Mouse (Mus musculus) mouse embryonic stem cell (cell line): ENCODE data around the gene Slc22a13.

ENCODE experiments used
- in situ Hi-C, 2 experiments: fragments of 300-500 bp; cut with MboI; formaldehyde crosslinking; loops; 1 replicate in 1 of 2; 3 replicates in 1 of 2; pipeline ENCODE4 v1.14.3; 2019 to 2020; ENCODE audit warnings: low sequenced_read_pairs in 2 of 2, low pct_unique_long_range_greater_than_20kb in 1 of 2, mixed read lengths in 1 of 2; ENCODE audit not compliant: unreplicated experiment in 1 of 2

The Slc22a13 gene

DNA sequence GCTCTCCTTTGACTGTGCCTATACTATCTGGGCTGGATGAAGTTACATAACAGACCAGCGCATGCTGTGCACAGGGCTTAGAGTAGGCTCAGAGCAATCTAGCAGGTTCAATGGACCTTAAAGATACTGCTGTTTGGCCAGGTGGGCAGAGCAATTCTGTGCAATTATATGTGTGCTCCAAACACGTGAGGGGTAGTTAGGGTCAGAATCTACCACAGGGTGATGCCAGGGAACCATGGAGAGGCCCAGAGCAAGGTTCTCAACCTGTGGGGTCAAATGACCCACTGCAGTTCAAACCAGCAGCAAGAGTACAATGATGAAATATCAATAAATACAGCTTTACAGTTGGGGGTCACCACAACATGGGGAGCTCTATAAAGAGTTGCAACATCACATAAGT, 2.2 kb downstream of the Slc22a13 start:
- in situ Hi-C loops, result no loop called here

GRCm38 (mm10) chr9:119205756-119206155, 3.1 kb downstream of the Slc22a13 start:
- in situ Hi-C loops, result no loop called here

DNA sequence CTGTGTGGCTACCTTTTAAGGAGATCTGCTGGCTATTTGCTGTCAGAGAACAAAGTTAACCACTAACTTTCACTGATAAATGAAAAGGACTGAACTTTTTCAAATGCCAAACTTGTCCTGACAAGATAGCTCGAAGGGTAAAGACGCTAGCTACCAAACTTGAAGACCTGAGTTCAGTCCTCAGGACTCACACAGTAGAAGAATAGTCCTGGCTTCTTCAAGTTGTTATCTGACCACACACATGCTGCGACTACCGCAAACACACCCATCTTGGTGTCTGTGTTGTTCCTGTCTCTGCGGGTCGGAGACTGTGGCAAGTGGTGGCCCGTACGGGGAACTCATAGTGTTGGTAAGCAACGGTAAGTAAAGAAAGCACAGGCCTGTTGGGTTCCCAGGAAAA, 5.3 kb downstream of the Slc22a13 start:
- in situ Hi-C loops, result no loop called here

DNA sequence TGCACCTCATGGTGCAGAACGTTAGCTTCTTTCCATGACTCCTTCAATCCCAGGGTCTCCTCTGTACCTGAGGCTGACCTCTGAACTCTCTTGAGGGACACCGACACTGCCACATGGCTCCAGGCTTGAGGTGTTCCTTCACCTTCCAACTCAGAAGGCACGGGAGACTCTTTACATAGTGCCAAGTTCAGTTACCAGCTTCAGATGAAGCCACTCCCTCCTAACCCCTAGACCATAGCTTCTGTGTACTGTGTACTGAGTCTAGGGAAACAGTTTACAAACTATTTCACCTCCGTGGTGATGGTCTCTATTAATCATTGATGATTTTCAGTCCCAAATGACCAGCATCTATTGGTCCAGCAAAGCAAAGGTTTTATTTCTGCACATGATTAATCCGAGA, 7.2 kb downstream of the Slc22a13 start:
- in situ Hi-C loops, result no loop called here

DNA sequence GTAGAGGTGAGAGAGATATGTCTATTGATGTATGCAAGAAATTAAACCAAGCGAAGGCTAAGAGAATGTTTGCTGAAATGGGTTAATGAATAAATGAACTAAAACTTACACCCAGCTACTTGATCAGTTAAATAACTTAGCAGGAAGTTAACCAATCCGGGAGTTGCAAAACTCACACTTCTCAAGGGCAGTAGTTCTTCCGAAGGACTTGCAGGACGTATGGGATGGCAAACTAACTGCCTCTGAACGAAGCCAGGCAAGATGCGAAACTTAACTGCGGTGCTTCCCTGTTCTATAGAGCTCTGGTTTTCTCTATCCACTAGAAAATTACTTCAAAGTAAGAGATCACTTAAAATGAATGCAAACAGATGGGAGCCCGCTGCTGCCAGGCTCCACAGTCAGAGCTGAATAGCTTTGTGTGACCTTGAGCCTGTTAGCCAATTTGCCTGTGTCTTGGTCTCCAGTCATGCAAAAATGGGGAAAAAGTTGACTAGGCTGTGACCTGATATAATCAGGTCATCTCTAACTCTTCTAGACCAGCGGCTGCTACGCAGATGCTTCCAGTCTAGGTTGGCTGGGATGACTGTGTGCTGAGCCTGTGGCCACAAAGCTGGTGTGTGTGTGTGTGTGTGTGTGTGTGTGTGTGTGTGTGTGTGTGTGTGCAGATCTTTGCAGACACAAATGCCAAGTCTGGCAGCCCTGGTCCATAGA, 9.6 kb downstream of the Slc22a13 start:
- in situ Hi-C loops, result loop anchor here in 1 of 2 experiments (10.0 kb wide), 2 partner anchors 95 to 285 kb away; partner anchors contain the start of gene Dlec1

GRCm38 (mm10) chr9:119192202-119192990, 16.5 kb downstream of the Slc22a13 start:
- in situ Hi-C loops, result loop anchor here in 1 of 2 experiments (10.0 kb wide), 2 partner anchors 88 to 278 kb away; partner anchors contain the start of gene Dlec1

DNA sequence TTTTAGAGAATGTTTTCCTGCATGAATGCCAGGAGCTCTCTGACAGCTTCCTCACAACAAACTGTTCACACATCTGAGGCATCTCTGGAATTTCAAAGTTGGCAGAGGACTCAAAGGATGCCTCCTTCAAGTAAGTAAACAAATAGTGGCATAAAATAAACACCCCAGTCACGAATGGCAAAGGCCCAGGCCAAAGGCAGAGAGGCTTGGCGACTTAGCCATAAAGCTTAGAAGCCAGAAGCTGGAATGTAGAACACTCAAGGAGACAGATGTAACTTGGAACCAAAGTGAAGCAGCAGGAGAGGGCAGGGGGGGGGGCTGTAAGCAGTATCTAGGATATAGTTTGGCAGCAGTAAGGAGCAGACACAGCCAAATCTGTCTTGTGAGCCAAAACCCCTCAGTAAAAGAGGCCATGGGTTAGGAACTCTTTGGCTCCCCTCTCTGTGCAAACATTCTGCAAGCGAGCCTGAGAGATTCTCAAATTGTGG, 27.6 kb downstream of the Slc22a13 start:
- in situ Hi-C loops, result no loop called here

- in situ Hi-C loops, result no loop called here
Observed at GRCm38 (mm10) chr9:119179292-119179691, 29.6 kb downstream of the Slc22a13 start.

DNA sequence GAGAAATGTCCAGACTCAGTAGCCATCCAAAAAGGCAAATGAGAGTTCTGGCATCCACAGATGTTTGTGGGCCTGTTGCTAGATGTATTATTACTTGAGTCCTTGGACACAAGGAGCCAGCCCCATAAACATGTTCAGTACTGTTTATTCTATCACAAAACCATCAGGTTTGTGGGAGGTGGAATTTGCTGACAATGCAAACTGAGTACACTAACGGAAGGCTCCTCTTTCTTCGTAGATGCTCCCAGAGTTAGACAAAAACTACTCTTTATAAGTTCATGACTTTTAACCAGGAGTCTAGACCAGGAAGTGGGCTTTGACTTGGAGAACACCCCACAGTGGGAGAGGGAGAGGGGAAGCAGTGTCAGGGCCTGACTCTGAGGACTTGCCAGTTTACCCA, 41.3 kb downstream of the Slc22a13 start:
- in situ Hi-C loops, result no loop called here

GRCm38 (mm10) chr9:119165548-119165947, 43.4 kb downstream of the Slc22a13 start:
- in situ Hi-C loops, result no loop called here

- in situ Hi-C loops, result no loop called here
Observed at GRCm38 (mm10) chr9:119164743-119165142, 44.2 kb downstream of the Slc22a13 start.

- in situ Hi-C loops, result no loop called here
Observed at GRCm38 (mm10) chr9:119160689-119161088, 48.2 kb downstream of the Slc22a13 start.

DNA sequence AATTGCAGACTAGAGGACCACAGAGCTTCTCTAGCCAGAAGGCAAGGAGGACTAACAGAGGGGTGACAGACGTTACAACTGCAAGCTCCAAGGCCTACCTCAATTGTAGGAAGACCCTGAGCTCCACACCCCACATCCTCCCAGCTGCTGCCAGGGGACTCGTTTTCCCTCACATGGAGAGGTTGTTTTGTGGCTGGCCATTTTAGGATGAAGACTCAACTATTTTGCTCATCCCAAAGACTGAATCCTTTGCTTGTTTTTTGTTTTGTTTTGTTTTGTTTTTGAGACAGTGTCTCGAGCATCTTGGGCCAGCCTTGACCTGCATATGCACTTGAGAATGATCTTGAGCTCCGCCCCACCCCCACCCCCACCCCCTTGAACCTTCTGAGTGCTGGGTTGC, 50.0 kb downstream of the Slc22a13 start, which contains the start of gene Gm47289:
TSS of gene Gm47289 (plus strand) at position 301 of the 400 bp plus-strand sequence.
- in situ Hi-C loops, result no loop called here

GRCm38 (mm10) chr9:119156278-119157201, 52.4 kb downstream of the Slc22a13 start, which contains the start of gene Acaa1b:
Acaa1b (minus strand) TSS chr9:119157093.
- in situ Hi-C loops, result no loop called here

GRCm38 (mm10) chr9:119155826-119156225, 53.1 kb downstream of the Slc22a13 start:
- in situ Hi-C loops, result no loop called here

- in situ Hi-C loops, result no loop called here
Observed at GRCm38 (mm10) chr9:119155416-119155815, 53.5 kb downstream of the Slc22a13 start.

- in situ Hi-C loops, result no loop called here
Observed at GRCm38 (mm10) chr9:119151751-119152150, 57.1 kb downstream of the Slc22a13 start.

DNA sequence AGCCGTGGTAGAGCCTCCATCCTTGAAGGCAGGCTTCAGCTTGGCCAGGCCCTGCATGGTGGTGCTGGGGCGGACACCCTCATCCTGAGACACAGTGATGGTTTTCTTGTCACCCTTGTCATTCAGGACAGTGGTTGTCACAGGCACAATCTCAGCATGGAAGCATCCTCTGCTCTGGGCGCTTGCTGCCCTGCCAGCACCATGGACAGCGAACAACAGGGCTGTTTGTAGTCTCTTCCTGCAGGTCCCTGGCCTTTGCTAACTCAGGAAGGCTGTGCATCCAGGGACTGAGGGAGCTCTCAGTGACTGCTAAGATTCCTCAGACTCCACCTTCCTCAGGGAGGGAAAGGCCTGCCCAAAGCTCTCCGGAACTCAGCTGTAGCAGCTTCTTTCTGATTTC, 59.3 kb downstream of the Slc22a13 start:
- in situ Hi-C loops, result no loop called here
